Mouse (Mus musculus) bone marrow macrophage, adult 2 months (primary cell): ENCODE results near the gene Scamp1.
"Not testable (repeated sequence)": the region's sequence is repeated elsewhere in the genome, so short reads cannot be mapped to it uniquely, and the experiment has no call there.

Experiments
- CTCF ChIP-seq: IDR thresholded peaks from 2 replicates; pipeline ENCODE4 v1.5.1; 2012; ENCODE audit warnings: low read depth, mild to moderate bottlenecking, low read length, moderate library complexity
- POLR2A ChIP-seq: IDR thresholded peaks from 2 replicates; pipeline ENCODE4 v1.6.1; 2012; ENCODE audit warnings: mild to moderate bottlenecking, low read depth, low read length, borderline replicate concordance

DNA sequence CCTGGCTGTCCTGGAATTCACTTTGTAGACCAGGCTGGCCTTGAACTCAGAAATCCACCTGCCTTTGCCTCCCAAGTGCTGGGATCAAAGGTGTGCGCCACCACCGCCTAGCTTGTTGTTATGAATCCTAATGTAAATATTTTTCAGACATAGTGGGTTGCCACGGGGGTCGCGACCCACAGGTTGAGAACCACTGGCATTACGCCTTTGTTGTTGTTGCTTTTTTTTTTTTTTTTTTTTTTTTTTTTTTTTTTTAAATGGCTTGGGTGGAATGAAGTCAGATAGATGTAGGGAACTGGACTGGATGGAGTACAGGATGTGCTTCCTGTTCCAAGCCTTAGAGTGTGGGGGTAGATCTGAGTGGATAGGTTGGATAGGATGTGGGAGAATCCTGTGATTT, 43.3 kb upstream of the Scamp1 start:
- not testable (repeated sequence) for TF ChIP-seq CTCF, POLR2A
